Mouse (Mus musculus): ENCODE data around the gene Zic1. TPM values are rescaled to one million over a fixed set of nuclear protein-coding genes. Genes with fewer than 3 reads are reported as not detected.

Gene Zic1
- polyA plus RNA-seq, 1 experiment from 2014 or later = not detected

DNA sequence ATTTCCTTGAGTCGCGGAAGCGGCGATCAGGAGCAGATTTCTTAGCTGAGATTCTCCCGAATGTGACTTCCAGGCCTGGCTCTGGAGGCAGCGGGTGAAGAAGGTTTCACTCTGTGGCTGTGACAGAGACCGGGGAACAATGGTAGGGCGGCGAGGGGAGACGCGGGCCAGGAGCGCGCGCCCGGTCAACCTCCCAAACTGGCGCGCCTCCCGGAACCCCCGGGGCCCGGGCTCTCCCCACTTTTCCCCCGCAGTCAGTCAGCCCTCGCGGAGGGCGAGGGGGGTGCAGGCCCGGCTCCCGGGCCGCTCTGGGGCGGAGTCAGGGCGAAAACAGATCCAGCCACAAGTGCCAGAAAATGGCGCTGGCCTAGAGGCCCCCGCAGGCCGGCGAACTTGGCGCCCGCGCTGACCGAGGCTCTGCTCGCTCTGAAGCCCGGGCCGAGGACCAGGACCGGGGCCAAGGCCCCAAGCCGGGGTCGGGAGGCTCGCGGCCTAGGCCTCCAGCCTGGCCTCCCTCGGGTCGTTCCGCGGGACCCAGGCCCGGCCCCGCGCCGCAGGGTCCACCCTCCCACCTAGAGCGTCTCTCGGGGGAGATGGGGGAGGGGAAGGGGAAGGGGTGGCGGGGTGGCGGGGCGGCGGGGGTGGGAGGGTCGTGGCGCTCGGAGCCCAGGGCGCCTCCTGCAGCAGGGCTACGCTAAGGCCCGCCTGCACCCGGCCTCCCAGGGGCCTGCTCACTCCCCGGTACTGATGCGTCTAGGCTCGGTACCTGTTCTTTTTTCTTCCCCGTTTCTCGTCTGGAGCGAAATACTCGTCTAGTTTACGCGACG, 15.9 kb upstream of the Zic1 start:
- under 1% methylated on average over 56 of the region's 76 CpGs for WGBS
- TF ChIP-seq CTCF (IDR thresholded peaks at IDR 0.05) (no peak), EP300 (IDR thresholded peaks at IDR 0.05) (no peak)
- peak overlapping the region; percentile 84 for H3K4me2 ChIP-seq (replicated peaks; ENCODE audit: low read depth, low read length)
- peak overlapping the region; percentile 50 for H3K4me3 ChIP-seq (ENCODE audit: low read depth, low read length)
- H3K27ac ChIP-seq (ENCODE audit: low read length) = no peak overlapping the region
- peaks cover 83% of the 10 kb centered on the region for H3K27me3 ChIP-seq (replicated peaks; ENCODE audit: insufficient read depth, low read length)
- ATAC-seq (peak; percentile 57), DNase-seq (ENCODE audit: low spot score) (peak; percentile 7)
- no peak overlapping the region for H3K9ac ChIP-seq (replicated peaks; ENCODE audit: low read depth)
- no peaks in the 10 kb centered on the region for H3K9me3 ChIP-seq (ENCODE audit: low read length)
- no peaks in the 10 kb centered on the region for H3K36me3 ChIP-seq (ENCODE audit: insufficient read depth, low read length)
- peaks cover 4% of the 10 kb centered on the region; the same call in 1 of the 2 replicates for H3K4me1 ChIP-seq (ENCODE audit: insufficient read depth, low read depth, low read length)

DNA sequence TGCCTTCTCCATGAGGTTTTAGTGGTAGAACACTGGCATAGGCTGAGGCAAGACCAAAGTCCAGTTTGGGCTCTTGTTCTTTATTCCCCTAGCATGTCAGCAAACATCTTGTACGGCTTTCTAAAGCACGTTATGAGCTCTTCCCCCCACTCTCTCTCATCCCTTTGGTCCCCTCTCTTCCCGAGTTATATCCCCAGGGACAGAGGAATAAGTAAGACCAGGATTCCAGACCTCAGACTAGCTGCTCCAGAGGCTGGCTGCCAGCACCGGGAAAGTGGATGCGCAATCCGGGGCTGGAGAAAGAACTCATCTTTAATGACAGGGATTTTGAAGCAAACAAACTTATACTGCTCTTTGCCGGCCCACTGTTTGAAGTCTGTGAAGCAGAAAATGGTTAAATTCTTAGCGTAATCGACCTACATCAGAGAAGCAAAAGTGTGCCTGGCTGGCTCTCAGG, 14.9 kb upstream of the Zic1 start:
- no peak overlapping the region for H3K9ac ChIP-seq (replicated peaks; ENCODE audit: low read depth)
- ATAC-seq (no peak), DNase-seq (ENCODE audit: low spot score) (no peak)
- WGBS = 2% methylated on average over 9 of the region's 9 CpGs
- H3K27ac ChIP-seq (ENCODE audit: low read length) = no peak overlapping the region
- H3K9me3 ChIP-seq (ENCODE audit: low read length) = no peaks in the 10 kb centered on the region
- H3K4me3 ChIP-seq (ENCODE audit: low read depth, low read length) = no peak overlapping the region
- H3K36me3 ChIP-seq (ENCODE audit: insufficient read depth, low read length) = no peaks in the 10 kb centered on the region
- H3K4me2 ChIP-seq (replicated peaks; ENCODE audit: low read depth, low read length) = no peak overlapping the region
- H3K4me1 ChIP-seq (ENCODE audit: insufficient read depth, low read depth, low read length) = peaks cover 4% of the 10 kb centered on the region; the same call in 1 of the 2 replicates
- no peak for TF ChIP-seq CTCF (IDR thresholded peaks at IDR 0.05)
- TF ChIP-seq EP300 (IDR thresholded peaks at IDR 0.05) = no peak
- peaks cover 84% of the 10 kb centered on the region for H3K27me3 ChIP-seq (replicated peaks; ENCODE audit: insufficient read depth, low read length)

DNA sequence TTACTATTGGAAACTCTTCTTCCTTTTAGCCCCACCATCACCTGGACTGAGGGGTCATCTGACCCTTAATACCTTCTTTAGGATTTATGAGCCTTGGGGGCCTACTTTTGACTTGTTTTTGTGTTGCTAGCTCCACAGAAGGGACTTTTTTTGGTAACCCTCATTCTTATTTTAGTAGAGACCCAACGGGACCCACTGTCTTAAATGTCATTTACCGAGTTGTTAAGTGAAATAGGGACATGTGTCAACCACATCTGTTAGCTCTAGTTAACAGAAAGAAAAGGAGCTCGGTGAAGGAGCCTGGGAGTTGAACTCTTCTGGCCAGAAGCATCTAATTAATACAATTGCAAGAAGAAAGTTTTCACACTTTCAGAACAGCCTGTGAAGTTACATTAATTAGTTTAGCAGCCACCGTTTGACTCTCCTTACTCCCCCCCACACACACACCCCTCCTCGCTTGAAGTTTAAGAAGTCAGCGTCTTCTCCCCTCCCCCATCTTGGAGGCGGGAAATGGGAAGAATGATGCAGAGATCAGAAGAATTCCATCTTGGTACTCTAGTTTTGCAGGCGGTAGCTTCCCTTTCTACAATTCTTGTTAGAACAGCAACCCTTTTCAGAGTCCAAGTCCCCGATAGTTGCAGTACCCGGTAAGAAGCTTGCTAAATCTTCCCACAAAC, 14.3 kb upstream of the Zic1 start:
- TF ChIP-seq EP300 (IDR thresholded peaks at IDR 0.05) (no peak), CTCF (IDR thresholded peaks at IDR 0.05) (no peak)
- ATAC-seq = no peak
- WGBS = under 1% methylated on average over 10 of the region's 10 CpGs
- Histone ChIP-seq H3K4me1 (ENCODE audit: insufficient read depth, low read depth, low read length) (peaks cover 4% of the 10 kb centered on the region; the same call in 1 of the 2 replicates), H3K4me3 (ENCODE audit: low read depth, low read length) (no peak overlapping the region), H3K4me2 (replicated peaks; ENCODE audit: low read depth, low read length) (no peak overlapping the region), H3K27me3 (replicated peaks; ENCODE audit: insufficient read depth, low read length) (peaks cover 81% of the 10 kb centered on the region), H3K27ac (ENCODE audit: low read length) (no peak overlapping the region), H3K9me3 (ENCODE audit: low read length) (no peaks in the 10 kb centered on the region), H3K36me3 (ENCODE audit: insufficient read depth, low read length) (no peaks in the 10 kb centered on the region), H3K9ac (replicated peaks; ENCODE audit: low read depth) (no peak overlapping the region)
- DNase-seq (ENCODE audit: low spot score) = no peak

DNA sequence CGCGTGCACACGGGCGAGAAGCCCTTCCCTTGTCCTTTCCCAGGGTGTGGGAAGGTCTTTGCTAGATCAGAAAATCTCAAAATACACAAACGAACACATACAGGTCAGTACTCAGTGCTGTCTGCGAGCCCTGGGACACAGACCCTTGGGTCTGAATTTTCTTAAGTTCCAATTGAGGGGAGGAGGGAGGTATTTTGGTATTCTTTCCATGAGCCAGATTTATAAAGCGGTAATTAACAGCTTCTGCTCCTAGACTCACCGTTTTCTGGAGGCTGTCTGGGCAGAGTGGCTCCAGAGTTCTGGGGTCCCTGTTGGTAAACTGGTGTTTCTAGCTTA, 13.7 kb upstream of the Zic1 start:
- H3K4me1 ChIP-seq (ENCODE audit: insufficient read depth, low read depth, low read length) = peaks cover 4% of the 10 kb centered on the region; the same call in 1 of the 2 replicates
- no peak overlapping the region for H3K4me2 ChIP-seq (replicated peaks; ENCODE audit: low read depth, low read length)
- H3K27ac ChIP-seq (ENCODE audit: low read length) = no peak overlapping the region
- H3K9me3 ChIP-seq (ENCODE audit: low read length) = no peaks in the 10 kb centered on the region
- ATAC-seq (no peak), DNase-seq (ENCODE audit: low spot score) (no peak)
- under 1% methylated on average over 8 of the region's 8 CpGs for WGBS
- no peaks in the 10 kb centered on the region for H3K36me3 ChIP-seq (ENCODE audit: insufficient read depth, low read length)
- no peak overlapping the region for H3K9ac ChIP-seq (replicated peaks; ENCODE audit: low read depth)
- no peak for TF ChIP-seq CTCF (IDR thresholded peaks at IDR 0.05)
- TF ChIP-seq EP300 (IDR thresholded peaks at IDR 0.05) = no peak
- H3K4me3 ChIP-seq (ENCODE audit: low read depth, low read length) = no peak overlapping the region
- peaks cover 80% of the 10 kb centered on the region for H3K27me3 ChIP-seq (replicated peaks; ENCODE audit: insufficient read depth, low read length)

DNA sequence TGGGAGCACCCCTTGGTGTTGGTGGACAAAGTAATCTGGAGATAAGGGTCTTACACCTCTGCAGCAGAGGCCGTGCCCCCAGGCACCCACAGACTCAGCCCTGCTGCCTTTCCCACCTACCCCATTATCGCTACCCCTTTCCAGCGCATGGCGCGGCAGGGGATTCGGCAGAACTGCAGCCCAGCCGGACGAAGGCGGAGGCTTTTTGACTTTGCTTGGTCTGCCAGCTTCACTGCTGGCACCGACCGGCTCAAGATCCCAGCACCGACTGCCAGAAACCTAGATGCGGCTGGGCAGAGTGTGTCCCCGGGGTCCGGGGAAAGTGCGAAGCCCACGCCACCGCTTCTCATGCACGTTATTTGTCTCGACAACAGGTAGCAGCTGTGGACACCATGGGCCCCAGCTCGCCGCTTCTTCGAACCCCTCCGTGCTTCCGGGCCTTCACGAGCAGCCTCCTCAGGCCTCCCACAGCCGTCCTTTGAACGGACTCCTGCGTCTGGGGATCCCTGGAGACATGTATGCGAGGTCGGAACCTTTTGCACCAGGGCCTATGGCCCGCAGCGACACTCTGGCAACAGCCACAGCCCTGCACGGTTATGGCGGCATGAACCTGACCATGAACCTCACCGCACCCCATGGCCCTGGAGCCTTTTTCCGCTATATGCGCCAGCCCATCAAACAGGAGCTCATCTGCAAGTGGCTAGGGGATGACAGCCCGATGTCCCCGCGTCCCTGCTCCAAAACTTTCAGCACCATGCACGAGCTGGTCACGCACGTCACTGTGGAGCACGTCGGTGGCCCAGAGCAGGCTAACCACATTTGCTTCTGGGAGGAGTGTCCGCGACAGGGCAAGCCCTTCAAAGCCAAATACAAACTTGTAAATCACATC, 13.0 kb upstream of the Zic1 start:
- Histone ChIP-seq H3K27me3 (replicated peaks; ENCODE audit: insufficient read depth, low read length) (peaks cover 77% of the 10 kb centered on the region), H3K4me1 (ENCODE audit: insufficient read depth, low read depth, low read length) (peaks cover 4% of the 10 kb centered on the region; the same call in 1 of the 2 replicates), H3K27ac (ENCODE audit: low read length) (no peak overlapping the region), H3K4me2 (replicated peaks; ENCODE audit: low read depth, low read length) (no peak overlapping the region), H3K9me3 (ENCODE audit: low read length) (no peaks in the 10 kb centered on the region), H3K9ac (replicated peaks; ENCODE audit: low read depth) (no peak overlapping the region), H3K4me3 (ENCODE audit: low read depth, low read length) (no peak overlapping the region), H3K36me3 (ENCODE audit: insufficient read depth, low read length) (no peaks in the 10 kb centered on the region)
- no peak for TF ChIP-seq CTCF (IDR thresholded peaks at IDR 0.05)
- no peak for TF ChIP-seq EP300 (IDR thresholded peaks at IDR 0.05)
- ATAC-seq (no peak), DNase-seq (ENCODE audit: low spot score) (no peak)
- 2% methylated on average over 48 of the region's 48 CpGs for WGBS

DNA sequence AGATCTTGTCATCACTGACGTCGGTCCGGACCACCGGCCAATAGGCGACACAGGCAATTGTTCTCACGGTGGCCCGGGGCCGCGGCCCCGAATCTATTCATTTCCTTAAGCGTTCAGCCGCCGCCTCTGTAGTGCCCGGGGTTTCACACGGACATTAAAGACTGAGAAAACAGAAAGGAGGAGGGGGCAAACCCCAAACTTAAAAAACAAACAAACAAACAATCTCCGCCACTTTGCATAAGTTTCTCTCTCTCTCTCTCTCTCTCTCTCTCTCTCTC, 12.2 kb upstream of the Zic1 start:
- peaks cover 73% of the 10 kb centered on the region for H3K27me3 ChIP-seq (replicated peaks; ENCODE audit: insufficient read depth, low read length)
- TF ChIP-seq EP300 (IDR thresholded peaks at IDR 0.05) = no peak
- TF ChIP-seq CTCF (IDR thresholded peaks at IDR 0.05) = no peak
- H3K4me2 ChIP-seq (replicated peaks; ENCODE audit: low read depth, low read length) = no peak overlapping the region
- no peak overlapping the region for H3K9ac ChIP-seq (replicated peaks; ENCODE audit: low read depth)
- no peaks in the 10 kb centered on the region for H3K36me3 ChIP-seq (ENCODE audit: insufficient read depth, low read length)
- ATAC-seq (no peak), DNase-seq (ENCODE audit: low spot score) (no peak)
- no peak overlapping the region for H3K27ac ChIP-seq (ENCODE audit: low read length)
- H3K4me3 ChIP-seq (ENCODE audit: low read depth, low read length) = no peak overlapping the region
- whole genome bisulfite sequencing = 0% methylated on average over 16 of the region's 16 CpGs
- H3K4me1 ChIP-seq (ENCODE audit: insufficient read depth, low read depth, low read length) = peaks cover 4% of the 10 kb centered on the region; the same call in 1 of the 2 replicates
- H3K9me3 ChIP-seq (ENCODE audit: low read length) = no peaks in the 10 kb centered on the region
